Mouse (Mus musculus): ENCODE measurements around the gene Dapp1. TPM values are rescaled to one million over a fixed set of nuclear protein-coding genes. Genes with fewer than 3 reads are reported as not detected.
"Not testable (repeated sequence)": the region's sequence is repeated elsewhere in the genome, so short reads cannot be mapped to it uniquely, and the experiment has no call there.

The Dapp1 gene
- polyA plus RNA-seq, 1 experiment from 2014 or later: 1.0 TPM

GRCm38 (mm10) chr3:137963508-137963907 lies 17.8 kb downstream of the Dapp1 start:
- Histone ChIP-seq H3K27ac (no peak overlapping the region), H3K9ac (no peak overlapping the region), H3K4me3 (no peak overlapping the region), H3K4me2 (no peak overlapping the region), H3K27me3 (replicated peaks) (no peaks in the 10 kb centered on the region), H3K9me3 (no peaks in the 10 kb centered on the region), H3K36me3 (replicated peaks) (no peaks in the 10 kb centered on the region), H3K4me1 (no peaks in the 10 kb centered on the region)
- 0 out of 2 replicates have a peak, but pooled peaks have one; percentile 40 for ATAC-seq (replicated peaks)
- 59% methylated on average over 8 of the region's 8 CpGs for WGBS

- WGBS: 56% methylated on average over 8 of the region's 8 CpGs
- no peaks in the 10 kb centered on the region for H3K9me3 ChIP-seq
- H3K4me1 ChIP-seq: no peaks in the 10 kb centered on the region
- H3K9ac ChIP-seq: no peak overlapping the region
- H3K4me2 ChIP-seq: no peak overlapping the region
- no peak for ATAC-seq (replicated peaks)
- no peak overlapping the region for H3K4me3 ChIP-seq
- H3K27ac ChIP-seq: no peak overlapping the region
- no peaks in the 10 kb centered on the region for H3K27me3 ChIP-seq (replicated peaks)
- H3K36me3 ChIP-seq (replicated peaks): no peaks in the 10 kb centered on the region
Observed at GRCm38 (mm10) chr3:137961736-137962385, 19.5 kb downstream of the Dapp1 start.

DNA sequence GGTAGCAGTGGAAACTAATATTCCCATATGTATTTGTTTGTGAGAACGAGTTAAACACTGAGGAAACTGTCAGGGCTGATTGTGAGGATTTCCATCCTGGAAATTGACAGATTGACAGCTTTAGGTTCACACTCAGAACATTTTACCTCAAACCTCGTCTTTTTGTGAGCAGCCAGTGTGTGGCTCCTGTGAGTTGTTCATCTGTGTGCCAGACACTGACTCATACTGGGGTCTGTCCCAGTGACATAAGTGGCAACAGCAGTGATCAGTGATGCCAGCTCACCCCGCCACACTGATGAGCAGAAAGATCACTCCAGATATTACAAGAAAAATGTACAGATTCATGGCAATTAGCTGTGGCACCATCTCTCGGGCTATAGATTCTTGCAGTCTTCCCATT lies 21.9 kb downstream of the Dapp1 start:
- Histone ChIP-seq H3K4me2 (no peak overlapping the region), H3K36me3 (replicated peaks) (no peaks in the 10 kb centered on the region), H3K4me3 (no peak overlapping the region), H3K27me3 (replicated peaks) (no peaks in the 10 kb centered on the region), H3K27ac (no peak overlapping the region), H3K9ac (no peak overlapping the region), H3K9me3 (no peaks in the 10 kb centered on the region), H3K4me1 (no peaks in the 10 kb centered on the region)
- ATAC-seq (replicated peaks): no peak
- WGBS: 78% methylated on average over 4 of the region's 4 CpGs

- H3K9ac ChIP-seq: no peak overlapping the region
- H3K4me2 ChIP-seq: no peak overlapping the region
- H3K27ac ChIP-seq: no peak overlapping the region
- peaks cover 3% of the 10 kb centered on the region; the same call in 1 of the 2 replicates for H3K4me1 ChIP-seq
- 95% methylated on average over 4 of the region's 4 CpGs for WGBS
- no peaks in the 10 kb centered on the region for H3K9me3 ChIP-seq
- H3K4me3 ChIP-seq: no peak overlapping the region
- no peaks in the 10 kb centered on the region for H3K27me3 ChIP-seq (replicated peaks)
- ATAC-seq (replicated peaks): no peak
- H3K36me3 ChIP-seq (replicated peaks): no peaks in the 10 kb centered on the region
Observed at GRCm38 (mm10) chr3:137958352-137958751, 23.0 kb downstream of the Dapp1 start.

- WGBS: 87% methylated on average over 9 of the region's 9 CpGs
- no peak for ATAC-seq (replicated peaks)
- Histone ChIP-seq H3K36me3 (replicated peaks) (no peaks in the 10 kb centered on the region), H3K27ac (no peak overlapping the region), H3K9ac (no peak overlapping the region), H3K4me3 (no peak overlapping the region), H3K4me2 (no peak overlapping the region), H3K27me3 (replicated peaks) (no peaks in the 10 kb centered on the region), H3K9me3 (no peaks in the 10 kb centered on the region), H3K4me1 (peaks cover 8% of the 10 kb centered on the region)
Observed at GRCm38 (mm10) chr3:137957864-137958263, 23.5 kb downstream of the Dapp1 start.

DNA sequence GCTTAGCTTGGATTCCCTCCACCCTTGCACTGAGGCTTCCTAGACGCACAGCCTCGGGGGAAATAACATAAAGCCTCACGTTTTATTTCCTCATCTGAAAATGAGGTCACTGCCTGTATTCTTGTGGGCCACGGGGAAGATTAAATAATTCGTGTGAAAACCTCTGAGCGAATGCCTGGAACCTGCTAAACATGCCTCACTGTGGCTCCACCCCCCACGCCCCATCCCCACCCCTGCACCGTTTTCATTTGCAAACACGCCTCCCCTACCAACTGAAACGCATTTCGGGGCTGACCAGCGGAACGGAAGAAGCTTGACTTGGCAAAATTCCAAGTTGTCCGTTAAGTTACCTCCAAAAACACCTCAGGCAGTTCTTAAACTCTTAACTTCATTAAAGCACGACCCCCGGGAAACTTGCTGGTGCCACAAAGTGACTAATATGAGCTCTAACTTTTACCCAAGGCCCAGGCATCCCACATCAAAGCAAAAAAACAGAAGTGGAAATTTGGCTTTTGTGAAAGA lies 25.7 kb downstream of the Dapp1 start:
- no peaks in the 10 kb centered on the region for H3K36me3 ChIP-seq (replicated peaks)
- H3K9ac ChIP-seq: no peak overlapping the region
- 26% methylated on average over 16 of the region's 16 CpGs for WGBS
- H3K27ac ChIP-seq: no peak overlapping the region
- H3K4me1 ChIP-seq: peaks cover 21% of the 10 kb centered on the region
- no peaks in the 10 kb centered on the region for H3K27me3 ChIP-seq (replicated peaks)
- no peak overlapping the region for H3K4me3 ChIP-seq
- peak overlapping the region; percentile 16; the same call in 1 of the 2 replicates for H3K4me2 ChIP-seq
- no peak for ATAC-seq (replicated peaks)
- H3K9me3 ChIP-seq: no peaks in the 10 kb centered on the region

DNA sequence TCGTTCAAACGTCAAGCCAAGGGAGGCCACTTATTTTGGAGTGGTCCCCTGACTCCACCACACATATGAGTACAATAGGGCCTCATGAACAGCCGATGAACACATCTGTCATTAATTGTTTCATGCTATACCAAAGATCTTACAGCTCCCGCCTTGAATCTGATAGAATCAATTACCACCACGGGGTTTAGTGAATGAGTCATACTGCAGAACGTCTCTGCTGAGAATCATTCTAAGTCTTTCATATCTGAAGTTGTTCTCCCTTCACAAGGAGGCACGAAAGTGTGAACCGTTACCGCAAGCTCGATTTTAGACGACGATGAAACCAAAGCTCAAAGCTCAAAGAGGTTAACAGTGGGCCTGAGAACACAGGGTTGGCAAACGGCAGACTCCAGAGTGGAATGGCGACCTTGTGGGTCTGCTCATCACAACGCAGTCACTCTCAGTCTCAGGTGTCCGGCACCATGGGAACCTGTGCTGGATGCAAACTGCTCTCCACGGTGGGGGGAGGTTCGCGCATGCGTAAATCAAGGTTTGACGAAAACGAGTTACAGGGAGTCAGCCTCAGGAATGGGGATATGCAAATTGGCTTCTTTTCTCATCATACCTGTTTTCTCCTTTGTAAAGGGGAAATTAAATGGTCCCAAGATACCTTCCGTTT lies 27.0 kb downstream of the Dapp1 start:
- 60% methylated on average over 23 of the region's 23 CpGs for WGBS
- H3K4me2 ChIP-seq: no peak overlapping the region

GRCm38 (mm10) chr3:137952914-137953880 lies 28.1 kb downstream of the Dapp1 start:
- 59% methylated on average over 14 of the region's 14 CpGs for WGBS
- ATAC-seq (replicated peaks): peak; percentile 96
- peaks cover 21% of the 10 kb centered on the region for H3K4me1 ChIP-seq
- H3K4me2 ChIP-seq: peak overlapping the region; percentile 11; the same call in 1 of the 2 replicates
- H3K4me3 ChIP-seq: no peak overlapping the region
- H3K27ac ChIP-seq: peak overlapping the region; percentile 73
- H3K9ac ChIP-seq: no peak overlapping the region
- no peaks in the 10 kb centered on the region for H3K27me3 ChIP-seq (replicated peaks)
- no peaks in the 10 kb centered on the region for H3K9me3 ChIP-seq
- H3K36me3 ChIP-seq (replicated peaks): no peaks in the 10 kb centered on the region

More for the DNA sequence above, 27.0 kb downstream of the Dapp1 start:
- Histone ChIP-seq H3K27me3 (replicated peaks) (no peaks in the 10 kb centered on the region), H3K4me3 (no peak overlapping the region), H3K9me3 (no peaks in the 10 kb centered on the region), H3K4me1 (peaks cover 21% of the 10 kb centered on the region), H3K27ac (no peak overlapping the region), H3K9ac (no peak overlapping the region), H3K36me3 (replicated peaks) (no peaks in the 10 kb centered on the region)
- ATAC-seq (replicated peaks): no peak

DNA sequence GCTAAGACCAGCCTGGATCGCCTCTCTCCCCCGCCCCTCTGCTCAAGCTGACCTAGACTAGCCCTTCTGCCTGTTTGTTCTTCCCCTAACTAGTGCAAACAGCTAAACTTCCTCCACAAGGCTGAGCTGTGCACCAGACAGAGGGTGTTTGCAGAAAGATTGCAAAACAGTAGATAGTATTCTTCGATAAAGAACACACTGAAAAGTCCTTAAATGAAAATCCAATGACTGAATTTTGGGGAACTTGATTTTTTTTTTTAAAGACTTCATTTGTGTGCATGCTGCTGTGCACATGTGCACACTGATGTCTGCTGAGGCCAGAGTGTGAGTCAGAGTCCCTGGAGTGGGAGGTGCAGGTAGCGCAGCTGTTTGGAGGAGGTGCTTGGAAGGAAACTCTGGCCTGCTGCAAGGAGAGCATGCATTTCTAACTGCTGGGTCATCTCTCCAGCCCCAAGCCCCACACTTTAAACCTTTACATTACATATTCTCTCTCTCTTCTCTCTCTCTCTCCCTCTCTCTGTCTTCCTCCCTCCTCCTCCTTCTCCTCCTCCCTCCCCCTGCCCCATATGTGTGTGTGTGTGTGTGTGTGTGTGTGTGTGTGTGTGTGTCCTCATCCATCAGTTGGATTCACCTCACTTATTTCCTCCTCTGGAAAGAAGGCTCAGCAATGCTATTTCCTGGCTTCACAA lies 29.0 kb downstream of the Dapp1 start:
- H3K4me1 ChIP-seq: peaks cover 21% of the 10 kb centered on the region
- H3K9ac ChIP-seq: no peak overlapping the region
- H3K36me3 ChIP-seq (replicated peaks): no peaks in the 10 kb centered on the region
- WGBS: 77% methylated on average over 4 of the region's 4 CpGs
- H3K4me2 ChIP-seq: peak overlapping the region; percentile 11; the same call in 1 of the 2 replicates
- no peak overlapping the region for H3K4me3 ChIP-seq
- peak overlapping the region; percentile 73 for H3K27ac ChIP-seq
- peak; percentile 76 for ATAC-seq (replicated peaks)
- H3K9me3 ChIP-seq: no peaks in the 10 kb centered on the region
- no peaks in the 10 kb centered on the region for H3K27me3 ChIP-seq (replicated peaks)

DNA sequence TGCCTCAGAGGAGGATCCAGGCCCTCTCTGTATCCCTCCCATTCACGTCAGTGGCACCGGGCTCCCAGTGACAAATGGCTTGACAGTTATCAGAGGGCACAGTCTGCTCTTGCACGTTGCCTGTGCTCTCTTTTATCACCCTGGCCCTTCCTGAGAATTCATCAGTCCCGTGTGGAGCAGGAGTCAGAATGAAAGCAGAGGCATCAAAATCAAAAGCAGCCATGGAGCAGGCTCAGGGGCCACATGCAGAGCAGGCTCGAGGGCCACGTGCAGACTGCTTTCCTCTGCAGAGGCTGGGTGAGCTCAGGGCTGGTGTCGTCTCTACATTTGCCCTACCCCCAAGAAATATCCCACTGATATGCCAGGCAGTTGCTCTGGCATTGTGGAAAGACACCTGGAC lies 29.5 kb downstream of the Dapp1 start:
- Histone ChIP-seq H3K9me3 (no peaks in the 10 kb centered on the region), H3K9ac (no peak overlapping the region), H3K27me3 (replicated peaks) (no peaks in the 10 kb centered on the region), H3K27ac (peak overlapping the region; percentile 73), H3K4me3 (no peak overlapping the region), H3K4me2 (no peak overlapping the region), H3K36me3 (replicated peaks) (no peaks in the 10 kb centered on the region), H3K4me1 (peaks cover 21% of the 10 kb centered on the region)
- 41% methylated on average over 7 of the region's 7 CpGs for WGBS
- peak; percentile 8 for ATAC-seq (replicated peaks)

DNA sequence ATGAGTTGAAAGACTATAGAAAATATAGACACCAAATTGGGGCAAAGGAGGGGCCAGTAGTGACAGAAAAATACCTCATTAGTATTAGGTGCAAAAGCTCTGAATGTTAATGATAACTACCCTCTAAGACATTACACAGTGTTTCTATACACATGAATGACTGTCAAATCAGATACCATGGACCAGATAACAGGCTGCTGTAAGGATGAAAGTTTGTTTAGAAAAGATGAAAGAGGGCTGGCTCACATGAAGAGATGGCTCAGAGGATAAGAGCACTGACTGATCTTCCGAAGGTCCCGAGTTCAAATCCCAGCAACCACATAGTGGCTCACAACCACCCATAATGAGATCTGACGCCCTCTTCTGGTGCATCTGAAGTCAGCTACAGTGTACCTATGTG lies 30.0 kb downstream of the Dapp1 start:
- 94% methylated on average over 3 of the region's 3 CpGs for WGBS
- ATAC-seq (replicated peaks); H3K27me3 ChIP-seq (replicated peaks); H3K9me3 ChIP-seq; H3K4me2 ChIP-seq; H3K27ac ChIP-seq; H3K4me3 ChIP-seq; H3K36me3 ChIP-seq (replicated peaks); H3K9ac ChIP-seq: not testable (repeated sequence)
- H3K4me1 ChIP-seq: peaks cover 21% of the 10 kb centered on the region

All from midbrain, embryonic 15.5 days (tissue).